Mouse (Mus musculus): ENCODE measurements around the gene Ctnnbip1. TPM values are rescaled to one million over a fixed set of nuclear protein-coding genes. Genes with fewer than 3 reads are reported as not detected.

Gene Ctnnbip1
- polyA plus RNA-seq, 1 experiment: 14.4 TPM

- peaks cover 3% of the 10 kb centered on the region for H3K4me1 ChIP-seq (ENCODE audit: control insufficient read depth, insufficient read depth, low read length)
- no peaks in the 10 kb centered on the region for H3K36me3 ChIP-seq (ENCODE audit: control insufficient read depth, insufficient read depth, low read length, poor library complexity, severe bottlenecking)
- no peak overlapping the region for H3K27ac ChIP-seq (ENCODE audit: insufficient read depth, low read length)
- H3K27me3 ChIP-seq (ENCODE audit: control insufficient read depth, insufficient read depth, low read length, poor library complexity, severe bottlenecking): no peaks in the 10 kb centered on the region
- H3K4me3 ChIP-seq (ENCODE audit: low read depth, low read length): no peak overlapping the region
- H3K9ac ChIP-seq (ENCODE audit: low read depth, poor library complexity, severe bottlenecking): no peak overlapping the region
- TF ChIP-seq CTCF (IDR thresholded peaks at IDR 0.05; ENCODE audit: low read depth, low read length): no peak
- no peak for TF ChIP-seq POLR2A (IDR thresholded peaks at IDR 0.05; ENCODE audit: insufficient read depth, low read length)
- TF ChIP-seq EP300 (IDR thresholded peaks at IDR 0.05; ENCODE audit: insufficient read depth, low read depth, low read length): no peak
- no peaks in the 10 kb centered on the region for H3K9me3 ChIP-seq (replicated peaks; ENCODE audit: control insufficient read depth, insufficient read depth, low read length, poor library complexity, severe bottlenecking)
Observed at GRCm38 (mm10) chr4:149578831-149579230, 60.8 kb downstream of the Ctnnbip1 start.

GRCm38 (mm10) chr4:149585236-149585635 is 67.2 kb downstream of the Ctnnbip1 start:
- no peaks in the 10 kb centered on the region for H3K27me3 ChIP-seq (ENCODE audit: control insufficient read depth, insufficient read depth, low read length, poor library complexity, severe bottlenecking)
- no peak overlapping the region for H3K9ac ChIP-seq (ENCODE audit: low read depth, poor library complexity, severe bottlenecking)
- H3K27ac ChIP-seq (ENCODE audit: insufficient read depth, low read length): no peak overlapping the region
- TF ChIP-seq POLR2A (IDR thresholded peaks at IDR 0.05; ENCODE audit: insufficient read depth, low read length) (no peak), CTCF (IDR thresholded peaks at IDR 0.05; ENCODE audit: low read depth, low read length) (no peak), EP300 (IDR thresholded peaks at IDR 0.05; ENCODE audit: insufficient read depth, low read depth, low read length) (no peak)
- H3K4me1 ChIP-seq (ENCODE audit: control insufficient read depth, insufficient read depth, low read length): peaks cover 2% of the 10 kb centered on the region
- no peak overlapping the region for H3K4me3 ChIP-seq (ENCODE audit: low read depth, low read length)
- no peaks in the 10 kb centered on the region for H3K36me3 ChIP-seq (ENCODE audit: control insufficient read depth, insufficient read depth, low read length, poor library complexity, severe bottlenecking)
- H3K9me3 ChIP-seq (replicated peaks; ENCODE audit: control insufficient read depth, insufficient read depth, low read length, poor library complexity, severe bottlenecking): no peaks in the 10 kb centered on the region

- Histone ChIP-seq H3K4me1 (ENCODE audit: control insufficient read depth, insufficient read depth, low read length) (peaks cover 2% of the 10 kb centered on the region), H3K4me3 (ENCODE audit: low read depth, low read length) (peak within 1 kb of the TSS; percentile 80), H3K9ac (ENCODE audit: low read depth, poor library complexity, severe bottlenecking) (peak within 1 kb of the TSS; percentile 94), H3K27ac (ENCODE audit: insufficient read depth, low read length) (no peak within 1 kb of the TSS), H3K36me3 (ENCODE audit: control insufficient read depth, insufficient read depth, low read length, poor library complexity, severe bottlenecking) (no peaks in the 10 kb centered on the region), H3K9me3 (replicated peaks; ENCODE audit: control insufficient read depth, insufficient read depth, low read length, poor library complexity, severe bottlenecking) (no peaks in the 10 kb centered on the region), H3K27me3 (ENCODE audit: control insufficient read depth, insufficient read depth, low read length, poor library complexity, severe bottlenecking) (no peaks in the 10 kb centered on the region)
- TF ChIP-seq POLR2A (IDR thresholded peaks at IDR 0.05; ENCODE audit: insufficient read depth, low read length) (no peak), CTCF (IDR thresholded peaks at IDR 0.05; ENCODE audit: low read depth, low read length) (no peak), EP300 (IDR thresholded peaks at IDR 0.05; ENCODE audit: insufficient read depth, low read depth, low read length) (no peak)
Observed at GRCm38 (mm10) chr4:149586044-149586782, 68.2 kb downstream of the Ctnnbip1 start, which contains the start of gene Clstn1. Gene Clstn1 (plus strand): TSS chr4:149586468.

GRCm38 (mm10) chr4:149586783-149587595 is 69.0 kb downstream of the Ctnnbip1 start:
- no peaks in the 10 kb centered on the region for H3K9me3 ChIP-seq (replicated peaks; ENCODE audit: control insufficient read depth, insufficient read depth, low read length, poor library complexity, severe bottlenecking)
- H3K9ac ChIP-seq (ENCODE audit: low read depth, poor library complexity, severe bottlenecking): peak overlapping the region; percentile 94
- peak overlapping the region; percentile 80 for H3K4me3 ChIP-seq (ENCODE audit: low read depth, low read length)
- no peak for TF ChIP-seq POLR2A (IDR thresholded peaks at IDR 0.05; ENCODE audit: insufficient read depth, low read length)
- no peak for TF ChIP-seq CTCF (IDR thresholded peaks at IDR 0.05; ENCODE audit: low read depth, low read length)
- TF ChIP-seq EP300 (IDR thresholded peaks at IDR 0.05; ENCODE audit: insufficient read depth, low read depth, low read length): no peak
- H3K36me3 ChIP-seq (ENCODE audit: control insufficient read depth, insufficient read depth, low read length, poor library complexity, severe bottlenecking): no peaks in the 10 kb centered on the region
- no peak overlapping the region for H3K27ac ChIP-seq (ENCODE audit: insufficient read depth, low read length)
- H3K27me3 ChIP-seq (ENCODE audit: control insufficient read depth, insufficient read depth, low read length, poor library complexity, severe bottlenecking): no peaks in the 10 kb centered on the region
- H3K4me1 ChIP-seq (ENCODE audit: control insufficient read depth, insufficient read depth, low read length): peaks cover 2% of the 10 kb centered on the region

GRCm38 (mm10) chr4:149587596-149588168 is 69.6 kb downstream of the Ctnnbip1 start:
- Histone ChIP-seq H3K36me3 (ENCODE audit: control insufficient read depth, insufficient read depth, low read length, poor library complexity, severe bottlenecking) (no peaks in the 10 kb centered on the region), H3K27me3 (ENCODE audit: control insufficient read depth, insufficient read depth, low read length, poor library complexity, severe bottlenecking) (no peaks in the 10 kb centered on the region), H3K4me3 (ENCODE audit: low read depth, low read length) (peak overlapping the region; percentile 80), H3K27ac (ENCODE audit: insufficient read depth, low read length) (no peak overlapping the region), H3K9me3 (replicated peaks; ENCODE audit: control insufficient read depth, insufficient read depth, low read length, poor library complexity, severe bottlenecking) (no peaks in the 10 kb centered on the region), H3K4me1 (ENCODE audit: control insufficient read depth, insufficient read depth, low read length) (peaks cover 2% of the 10 kb centered on the region), H3K9ac (ENCODE audit: low read depth, poor library complexity, severe bottlenecking) (peak overlapping the region; percentile 94)
- TF ChIP-seq CTCF (IDR thresholded peaks at IDR 0.05; ENCODE audit: low read depth, low read length) (no peak), EP300 (IDR thresholded peaks at IDR 0.05; ENCODE audit: insufficient read depth, low read depth, low read length) (no peak), POLR2A (IDR thresholded peaks at IDR 0.05; ENCODE audit: insufficient read depth, low read length) (no peak)
